Mouse (Mus musculus) B cell, adult 67 days (primary cell): ENCODE data around the gene Gin1. TPM values are rescaled to one million over a fixed set of nuclear protein-coding genes. Genes with fewer than 3 reads are reported as not detected.

Experiments used
- total RNA-seq, 2 experiments: library from RNA; stranded (reverse); gene quantifications; 4 replicates each; pipeline ENCODE4 v1.2.4; 2023

Gin1 gene
- total RNA-seq, result 10 to 100 TPM; 10.2 to 13.3 TPM

GRCm38 (mm10) chr1:97769904-97770753, at the start of gene Gin1, which contains the start of gene Ppip5k2:
Gene Gin1 (plus strand): TSS chr1:97770172.
Gene Ppip5k2 (minus strand): TSS chr1:97770411.

Other genes with a start within 250 kb of the Gin1 start
- 10 to 100 TPM; 70.7 to 75.5 TPM for gene D1Ertd622e, start 108.1 kb upstream of the Gin1 start, total RNA-seq
- gene Ppip5k2, start 239 bp downstream of the Gin1 start, total RNA-seq, result 10 to 100 TPM; 55.0 to 59.4 TPM